Mouse (Mus musculus): Measurements from ENCODE around the gene Zc3h4. TPM values are rescaled to one million over a fixed set of nuclear protein-coding genes. Genes with fewer than 3 reads are reported as not detected.

The Zc3h4 gene
- total and polyA plus RNA-seq, 3 experiments: 32.9 to 71.8 (median 59.4) TPM

- no peaks in the 10 kb centered on the region for H3K4me1 ChIP-seq (ENCODE audit: control insufficient read depth in 1 of 2, insufficient read depth in 2 of 2, low read length in 2 of 2)
- H3K4me3 ChIP-seq (ENCODE audit: control insufficient read depth in 1 of 2, insufficient read depth in 1 of 2, low read depth in 2 of 2, low read length in 2 of 2): no peak overlapping the region
- no peaks in the 10 kb centered on the region for H3K27me3 ChIP-seq (ENCODE audit: control insufficient read depth in 1 of 2, insufficient read depth in 2 of 2, low read length in 2 of 2)
- no peak overlapping the region for H3K27ac ChIP-seq (ENCODE audit: control insufficient read depth, low read depth, low read length)
- H3K9ac ChIP-seq (ENCODE audit: control insufficient read depth, low read depth, low read length, poor library complexity, severe bottlenecking): no peak overlapping the region
- no peak for DNase-seq (ENCODE audit: low read depth, low spot score)
- peaks cover 0 to 2% of the 10 kb centered on the region in 2 experiments; a peak in 1 of 4 replicates for H3K36me3 ChIP-seq (ENCODE audit: control insufficient read depth in 1 of 2, insufficient read depth in 2 of 2, low read length in 2 of 2)
- no peaks in the 10 kb centered on the region for H3K9me3 ChIP-seq (replicated peaks; ENCODE audit: insufficient read depth, low read length)
- TF ChIP-seq ZC3H11A (IDR thresholded peaks at IDR 0.05; ENCODE audit: low read depth, low read length) (no peak), ELF1 (IDR thresholded peaks at IDR 0.05; ENCODE audit: low read depth, low read length) (no peak), TAL1 (IDR thresholded peaks at IDR 0.05; ENCODE audit: low read length) (no peak), CTCF (IDR thresholded peaks at IDR 0.05 in 2 of 3, conservative IDR thresholded peaks at IDR 0.05 in 1 of 3; ENCODE audit: control insufficient read depth in 1 of 3, insufficient read depth in 1 of 3, low read depth in 2 of 3, low read length in 3 of 3, poor library complexity in 1 of 3, severe bottlenecking in 1 of 3) (no peak), NELFE (IDR thresholded peaks at IDR 0.05; ENCODE audit: low read depth, low read length) (no peak)
- H3K79me2 ChIP-seq (ENCODE audit: control insufficient read depth, insufficient read depth, low read length, poor library complexity): no peaks in the 10 kb centered on the region
These were observed 32.8 kb downstream of the Zc3h4 start for GRCm38 (mm10) chr7:16433352-16433971.

- DNase-seq (ENCODE audit: low read depth, low spot score): no peak
- no peak for TF ChIP-seq POLR2AphosphoS5 (IDR thresholded peaks at IDR 0.05; ENCODE audit: borderline replicate concordance, low read depth, low read length)
- TF ChIP-seq UBTF (IDR thresholded peaks at IDR 0.05; ENCODE audit: borderline replicate concordance, insufficient read depth, low read depth, low read length): no peak
- no peak for TF ChIP-seq KAT2A (conservative IDR thresholded peaks at IDR 0.05; ENCODE audit: low read depth, low read length)
- no peak for TF ChIP-seq ZMIZ1 (IDR thresholded peaks at IDR 0.05; ENCODE audit: low read depth, low read length)
- TF ChIP-seq CHD2 (IDR thresholded peaks at IDR 0.05; ENCODE audit: low read length): no peak
- no peak for TF ChIP-seq EP300 (IDR thresholded peaks at IDR 0.05; ENCODE audit: low read depth in 1 of 2, low read length in 2 of 2)
- TF ChIP-seq ZKSCAN1 (IDR thresholded peaks at IDR 0.05; ENCODE audit: low read depth, low read length): no peak
- TF ChIP-seq JUND (IDR thresholded peaks at IDR 0.05; ENCODE audit: low read depth, low read length): no peak
- no peak for TF ChIP-seq E2F4 (IDR thresholded peaks at IDR 0.05; ENCODE audit: borderline replicate concordance, low read depth, low read length)
- no peak for TF ChIP-seq CTCF (IDR thresholded peaks at IDR 0.05 in 2 of 3, conservative IDR thresholded peaks at IDR 0.05 in 1 of 3; ENCODE audit: control insufficient read depth in 1 of 3, insufficient read depth in 1 of 3, low read depth in 2 of 3, low read length in 3 of 3, poor library complexity in 1 of 3, severe bottlenecking in 1 of 3)
- no peak for TF ChIP-seq TAL1 (IDR thresholded peaks at IDR 0.05; ENCODE audit: low read length)
- no peak for TF ChIP-seq MYB (IDR thresholded peaks at IDR 0.05; ENCODE audit: low read depth, low read length)
- no peak for TF ChIP-seq NRF1 (IDR thresholded peaks at IDR 0.05; ENCODE audit: insufficient read depth, low read depth, low read length, poor library complexity, severe bottlenecking)
- no peak for TF ChIP-seq POLR2AphosphoS2 (IDR thresholded peaks at IDR 0.05; ENCODE audit: low read length)
- no peak for TF ChIP-seq NELFE (IDR thresholded peaks at IDR 0.05; ENCODE audit: low read depth, low read length)
- TF ChIP-seq USF2 (IDR thresholded peaks at IDR 0.05; ENCODE audit: borderline replicate concordance in 1 of 2, insufficient read depth in 1 of 2, low read depth in 1 of 2, low read length in 2 of 2): no peak
- TF ChIP-seq POLR2A (IDR thresholded peaks at IDR 0.05; ENCODE audit: control insufficient read depth in 1 of 2, insufficient read depth in 1 of 2, low read depth in 1 of 2, low read length in 2 of 2, poor library complexity in 1 of 2): no peak
- no peak for TF ChIP-seq HCFC1 (IDR thresholded peaks at IDR 0.05; ENCODE audit: low read depth, low read length)
- no peak overlapping the region for H3K27ac ChIP-seq (ENCODE audit: control insufficient read depth, low read depth, low read length)
- no peaks in the 10 kb centered on the region for H3K79me2 ChIP-seq (ENCODE audit: control insufficient read depth, insufficient read depth, low read length, poor library complexity)
- H3K9me3 ChIP-seq (replicated peaks; ENCODE audit: insufficient read depth, low read length): no peaks in the 10 kb centered on the region
- H3K27me3 ChIP-seq (ENCODE audit: control insufficient read depth in 1 of 2, insufficient read depth in 2 of 2, low read length in 2 of 2): no peaks in the 10 kb centered on the region
- no peaks in the 10 kb centered on the region for H3K4me1 ChIP-seq (ENCODE audit: control insufficient read depth in 1 of 2, insufficient read depth in 2 of 2, low read length in 2 of 2)
- H3K9ac ChIP-seq (ENCODE audit: control insufficient read depth, low read depth, low read length, poor library complexity, severe bottlenecking): no peak overlapping the region
- H3K36me3 ChIP-seq (ENCODE audit: control insufficient read depth in 1 of 2, insufficient read depth in 2 of 2, low read length in 2 of 2): peaks cover 0 to 2% of the 10 kb centered on the region in 2 experiments; a peak in 1 of 4 replicates
- H3K4me3 ChIP-seq (ENCODE audit: control insufficient read depth in 1 of 2, insufficient read depth in 1 of 2, low read depth in 2 of 2, low read length in 2 of 2): no peak overlapping the region
These were observed 34.4 kb downstream of the Zc3h4 start for GRCm38 (mm10) chr7:16435088-16435487.
